Mouse (Mus musculus) limb, embryonic 14.5 days (tissue): Measurements from ENCODE around the gene S100a4. TPM values are rescaled to one million over a fixed set of nuclear protein-coding genes. Genes with fewer than 3 reads are reported as not detected.
A peak's percentile ranks its signal among the peaks of the same experiment; 100 is the strongest.

ENCODE experiments used
- ATAC-seq: fragments of 200-750 bp; cut with Nextera tagmentation; 2 replicates; pipeline ENCODE4 v1.8.0; 2017; ENCODE audit warnings: low read depth, moderate number of reproducible peaks, moderate TSS enrichment; ENCODE audit not compliant: low FRiP score
- DNase-seq: peaks from one replicate; pipeline ENCODE4 v3.0.0-alpha.2; 2015; ENCODE audit warnings: low spot score
- H3K27ac ChIP-seq: fragments of 300-500 bp; sonication (generic); replicated peaks from 2 replicates; pipeline ENCODE4 v1.5.1; 2014; ENCODE audit warnings: low read depth, mild to moderate bottlenecking, low read length, moderate library complexity, mixed read lengths
- H3K27me3 ChIP-seq: fragments of 300-500 bp; sonication (generic); 2 replicates; pipeline ENCODE4 v1.6.1; 2014; ENCODE audit warnings: low read length, mixed read lengths; ENCODE audit not compliant: control insufficient read depth, insufficient read depth
- H3K36me3 ChIP-seq: fragments of 300-500 bp; sonication (generic); 2 replicates; pipeline ENCODE4 v1.6.1; 2014; ENCODE audit warnings: mild to moderate bottlenecking, low read length, moderate library complexity, mixed read lengths; ENCODE audit not compliant: control insufficient read depth, insufficient read depth
- H3K4me1 ChIP-seq: fragments of 300-500 bp; sonication (generic); 2 replicates; pipeline ENCODE4 v1.6.1; 2014; ENCODE audit warnings: antibody characterized with exemption, low read length, mixed read lengths; ENCODE audit not compliant: control insufficient read depth, insufficient read depth
- H3K4me2 ChIP-seq: fragments of 300-500 bp; sonication (generic); replicated peaks from 2 replicates; pipeline ENCODE4 v1.6.1; 2014; ENCODE audit warnings: low read depth, mild to moderate bottlenecking, low read length, moderate library complexity; ENCODE audit not compliant: severe bottlenecking
- H3K4me3 ChIP-seq: fragments of 300-500 bp; sonication (generic); replicated peaks from 2 replicates; pipeline ENCODE4 v1.5.1; 2014; ENCODE audit warnings: low read length
- H3K9ac ChIP-seq: fragments of 300-500 bp; sonication (generic); 2 replicates; pipeline ENCODE4 v1.6.1; 2014; ENCODE audit warnings: mild to moderate bottlenecking, low read depth, low read length, moderate library complexity; ENCODE audit not compliant: severe bottlenecking
- H3K9me3 ChIP-seq: fragments of 300-500 bp; sonication (generic); 2 replicates; pipeline ENCODE4 v1.6.1; 2016; ENCODE audit warnings: low read length; ENCODE audit not compliant: control insufficient read depth
- POLR2A ChIP-seq: fragments of 200-500 bp; IDR thresholded peaks from 2 replicates; pipeline ENCODE4 v1.8.0; 2012; ENCODE audit warnings: inconsistent platforms, mild to moderate bottlenecking, moderate library complexity, borderline replicate concordance; ENCODE audit not compliant: insufficient read depth, insufficient read length; ENCODE audit errors: extremely low read depth
- WGBS: fragments of 180-500 bp; shearing (Covaris S2); extraction: QIAGEN DNeasy Blood & Tissue Kit; methylation state at CpG from one replicate; pipeline ENCODE4 v1.1.7; 2014; 5-methylcytosine and 5-hydroxymethylcytosine counted together
- polyA plus RNA-seq, 2 experiments: library from polyadenylated mRNA; depleted of rRNA in 1 of 2; stranded (reverse) in 1 of 2; unstranded in 1 of 2; fragments of >200 nt; fragmentation: Nextera tagmentation in 1 of 2; extraction: Ambion mirVana in 1 of 2; gene quantifications; 2 replicates each; pipeline versions ENCODE4 v1.2.1 to v1.2.3; 2012 to 2014

The S100a4 gene
- polyA plus RNA-seq, 2 experiments = 18.0 to 26.2 TPM

DNA sequence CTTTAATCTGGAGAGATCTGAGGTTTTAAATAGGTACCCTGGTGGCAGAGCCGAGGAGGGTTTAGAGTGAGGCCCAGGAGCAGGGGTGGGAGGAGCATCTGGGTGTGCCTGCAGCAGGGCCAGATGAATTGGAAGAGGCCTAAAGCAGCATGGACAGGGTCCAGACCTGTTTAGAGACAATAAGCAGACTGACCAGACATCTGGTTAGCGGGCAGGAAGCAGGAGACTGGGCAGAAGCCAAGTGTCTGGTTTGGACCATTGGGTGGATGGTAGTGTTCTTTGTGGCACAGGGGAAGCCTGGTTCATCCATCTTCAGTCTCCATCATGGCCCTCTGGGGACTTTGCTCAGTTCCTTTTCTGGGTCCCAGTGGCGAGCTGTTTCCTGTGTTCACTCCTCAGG is 19.7 kb upstream of the S100a4 start:
- Histone ChIP-seq H3K27ac (no peak overlapping the region), H3K27me3 (no peaks in the 10 kb centered on the region), H3K4me3 (no peak overlapping the region), H3K4me1 (peaks cover 12% of the 10 kb centered on the region), H3K36me3 (no peaks in the 10 kb centered on the region), H3K4me2 (no peak overlapping the region), H3K9ac (no peak overlapping the region), H3K9me3 (no peaks in the 10 kb centered on the region)
- DNase-seq = no peak
- 18% methylated on average over 3 of the region's 3 CpGs for WGBS
- no peak for TF ChIP-seq POLR2A
- no peak for ATAC-seq

- Histone ChIP-seq H3K27me3 (no peaks in the 10 kb centered on the region), H3K4me3 (no peak overlapping the region), H3K4me1 (peaks cover 8% of the 10 kb centered on the region), H3K9ac (no peak overlapping the region), H3K36me3 (no peaks in the 10 kb centered on the region), H3K9me3 (no peaks in the 10 kb centered on the region), H3K4me2 (no peak overlapping the region), H3K27ac (no peak overlapping the region)
- TF ChIP-seq POLR2A = no peak
- DNase-seq = peak; percentile 76
- WGBS = 33% methylated on average over 5 of the region's 5 CpGs
- ATAC-seq = peak; percentile 65
Observed at GRCm38 (mm10) chr3:90585595-90585994, 18.0 kb upstream of the S100a4 start.

DNA sequence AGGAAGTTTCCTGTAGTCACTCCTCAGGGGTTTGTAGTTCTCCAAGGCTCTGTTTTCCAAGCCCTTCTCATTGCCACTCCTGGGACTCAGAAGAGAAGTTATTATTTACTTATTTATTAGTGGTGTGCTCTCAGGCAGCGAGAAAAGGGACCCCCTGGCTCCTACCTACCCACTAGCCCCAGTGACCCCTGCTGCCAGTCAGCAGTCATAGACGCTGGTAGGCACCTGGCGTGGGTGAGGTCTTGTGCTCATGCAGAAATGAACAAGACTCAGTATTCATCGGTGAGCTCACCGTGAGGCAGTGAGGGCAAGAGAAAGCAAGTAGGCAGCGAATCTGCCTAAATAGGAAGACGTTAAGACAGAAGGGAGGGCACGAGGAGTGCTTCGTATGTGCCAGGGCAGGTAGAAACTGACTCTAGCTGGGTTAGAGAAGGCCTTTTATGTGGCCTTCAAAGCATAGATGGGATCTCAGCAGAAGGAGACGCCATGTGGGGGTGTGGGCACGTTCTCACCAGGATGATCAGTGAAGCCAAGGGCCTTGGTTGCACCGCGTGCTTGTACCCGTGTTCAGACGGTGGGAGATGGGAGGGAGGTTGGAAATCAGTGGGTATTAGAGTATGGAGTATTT is 17.4 kb upstream of the S100a4 start:
- WGBS = 81% methylated on average over 15 of the region's 15 CpGs
- TF ChIP-seq POLR2A = no peak
- Histone ChIP-seq H3K36me3 (no peaks in the 10 kb centered on the region), H3K9me3 (no peaks in the 10 kb centered on the region), H3K4me1 (peaks cover 8% of the 10 kb centered on the region), H3K4me3 (no peak overlapping the region), H3K4me2 (no peak overlapping the region), H3K27me3 (no peaks in the 10 kb centered on the region), H3K9ac (no peak overlapping the region), H3K27ac (no peak overlapping the region)
- ATAC-seq = peak; percentile 1; the same call in 1 of the 2 replicates
- no peak for DNase-seq

- ATAC-seq (no peak), DNase-seq (peak; percentile 10)
- Histone ChIP-seq H3K36me3 (no peaks in the 10 kb centered on the region), H3K9ac (no peak overlapping the region), H3K9me3 (no peaks in the 10 kb centered on the region), H3K27me3 (no peaks in the 10 kb centered on the region), H3K4me1 (peaks cover 8% of the 10 kb centered on the region), H3K4me2 (no peak overlapping the region), H3K27ac (no peak overlapping the region; the same call in 1 of the 2 replicates), H3K4me3 (no peak overlapping the region)
- no peak for TF ChIP-seq POLR2A
- 50% methylated on average over 10 of the region's 10 CpGs for WGBS
Observed at GRCm38 (mm10) chr3:90586906-90587305, 16.7 kb upstream of the S100a4 start.

- 87% methylated on average over 14 of the region's 14 CpGs for WGBS
- H3K27me3 ChIP-seq = no peaks in the 10 kb centered on the region
- H3K27ac ChIP-seq = no peak overlapping the region; the same call in 1 of the 2 replicates
- peak; percentile 17 for DNase-seq
- H3K9ac ChIP-seq = no peak overlapping the region
- no peak for ATAC-seq
- no peak overlapping the region for H3K4me3 ChIP-seq
- H3K9me3 ChIP-seq = no peaks in the 10 kb centered on the region
- no peak overlapping the region for H3K4me2 ChIP-seq
- no peaks in the 10 kb centered on the region for H3K36me3 ChIP-seq
- H3K4me1 ChIP-seq = peaks cover 8% of the 10 kb centered on the region
- no peak for TF ChIP-seq POLR2A
Observed at GRCm38 (mm10) chr3:90587361-90588101, 16.0 kb upstream of the S100a4 start.
